8 mouse cellular contexts compared by ENCODE assay signal in the genomic region with DNA sequence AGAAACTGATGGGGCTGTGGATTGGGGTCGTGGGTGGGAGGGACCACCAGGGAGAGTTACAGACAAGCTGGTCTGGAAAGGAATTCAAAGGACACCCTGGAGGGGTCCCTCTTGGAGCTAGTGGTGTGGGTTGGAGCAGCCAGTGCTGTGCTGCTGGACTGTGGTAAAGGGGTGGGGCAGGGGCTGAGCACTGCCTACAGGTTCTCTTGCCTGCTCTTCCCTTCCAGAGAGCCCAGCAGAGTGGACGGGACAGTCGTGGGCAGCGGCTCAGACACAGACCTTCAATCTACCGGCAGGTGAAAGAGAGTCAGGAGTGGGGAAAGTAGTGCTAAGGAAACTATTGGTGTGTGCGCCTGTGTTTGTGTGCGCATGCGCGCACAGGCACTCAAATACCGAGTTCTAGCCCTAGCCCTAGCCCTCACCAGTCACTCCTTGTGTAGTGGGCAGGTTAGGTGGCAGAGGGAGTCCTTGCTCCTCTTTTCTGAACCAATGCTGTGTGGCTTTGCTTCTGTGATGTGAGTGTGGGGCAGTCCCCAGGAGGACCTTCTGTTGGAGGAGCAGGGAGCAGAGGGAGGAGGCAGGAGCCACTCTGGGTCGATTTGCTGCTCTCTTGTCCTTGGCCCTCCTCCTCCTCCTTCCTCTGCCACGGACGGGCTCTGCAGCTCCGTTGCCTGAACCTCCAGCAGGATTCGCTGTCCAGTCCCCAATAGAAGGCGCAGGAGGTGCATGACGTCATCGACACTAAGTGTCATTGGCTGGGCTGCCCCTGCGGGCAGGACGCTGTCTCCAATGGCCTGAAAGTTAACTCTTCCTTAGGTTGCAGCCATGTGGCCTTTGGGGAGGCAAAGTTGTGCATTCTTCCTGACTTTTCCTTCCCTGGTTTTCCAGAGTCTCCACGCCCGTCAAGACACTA. TPM values are rescaled to one million over a fixed set of nuclear protein-coding genes. Genes with fewer than 3 reads are reported as not detected.
DNase-seq lines count a peak whose midpoint lies in the region; ATAC-seq lines count a peak whose summit lies in the region.

No protein-coding gene starts in this region.

- H3K4me1 ChIP-seq in lung, embryonic 16.5 days (replicated peaks; ENCODE audit: control insufficient read depth, insufficient read depth, low read length) = peaks cover 46% of the 10 kb centered on the region

- peak overlapping the region; percentile 41 for H3K4me3 ChIP-seq in lung, embryonic 16.5 days (ENCODE audit: low read length)

- H3K4me2 ChIP-seq in lung, embryonic 16.5 days (ENCODE audit: low read depth, low read length) = peak overlapping the region; percentile 62

- no peaks in the 10 kb centered on the region for H3K9me3 ChIP-seq in lung, embryonic 16.5 days (ENCODE audit: control insufficient read depth, low read length)

- no peaks in the 10 kb centered on the region for H3K36me3 ChIP-seq in lung, embryonic 16.5 days (ENCODE audit: control insufficient read depth, insufficient read depth, low read length)

- 11% methylated on average over 22 of the region's 22 CpGs for WGBS in lung, embryonic 16.5 days

- H3K27me3 ChIP-seq in lung, embryonic 16.5 days (ENCODE audit: control insufficient read depth, insufficient read depth, low read depth, low read length) = peaks cover 22% of the 10 kb centered on the region

- peak; percentile 93 for DNase-seq in MN1 (ENCODE audit: low spot score)
- DNase-seq in cerebellum, adult 8-10 months = peak; percentile 90
- DNase-seq in forelimb bud, embryonic 11.5 days (ENCODE audit: low read depth, low spot score) = peak; percentile 96
- peak; percentile 95 for DNase-seq in layer of hippocampus, adult 9-11 months
- DNase-seq in ovary, postnatal 14 days (ENCODE audit: low spot score) = peak; percentile 80
- peak; percentile 25 to 33 for DNase-seq in thymus, postnatal 10 days (ENCODE audit: low spot score in 2 of 2)

- H3K27ac ChIP-seq in lung, embryonic 16.5 days (ENCODE audit: low read length) = peak overlapping the region; percentile 95

- peak; percentile 79 to 86 for ATAC-seq in hematopoietic stem cell, adult 5-6 weeks (replicated peaks in 1 of 2; ENCODE audit: insufficient read depth in 1 of 2, low FRiP score in 2 of 2, low TSS enrichment in 1 of 2, low read depth in 1 of 2, poor library complexity in 2 of 2, severe bottlenecking in 2 of 2)
- peak; percentile 93 for ATAC-seq in lung, embryonic 16.5 days (ENCODE audit: low read depth)

- peak overlapping the region; percentile 67 for H3K9ac ChIP-seq in lung, embryonic 16.5 days (ENCODE audit: low read length)

RNA-seq across cellular contexts. Expression of a gene that starts 3.5 kb away (rescaled TPM):
- total RNA-seq in hematopoietic stem cell, adult 5-6 weeks (2017) = not detected in 2 replicates
- polyA plus RNA-seq in lung, embryonic 16.5 days (2015; fragmentation: Nextera tagmentation; extraction: Ambion mirVana) = 13.3 TPM in 2 replicates

RNA-seq across cellular contexts. Expression of a gene that starts 4.2 kb away (rescaled TPM):
- 1.6 TPM in 1 of 2 replicates, not detected in the other for total RNA-seq in hematopoietic stem cell, adult 5-6 weeks (2017)
- 5.0 and 11.0 TPM in 2 replicates for polyA plus RNA-seq in lung, embryonic 16.5 days (2015; fragmentation: Nextera tagmentation; extraction: Ambion mirVana)

RNA-seq across cellular contexts. Expression of a gene that starts 30.7 kb away (rescaled TPM):
- 3.5 and 5.6 TPM in 2 replicates for total RNA-seq in hematopoietic stem cell, adult 5-6 weeks (2017)
- 17.9 and 19.6 TPM in 2 replicates for polyA plus RNA-seq in lung, embryonic 16.5 days (2015; fragmentation: Nextera tagmentation; extraction: Ambion mirVana)

Comparison
In these comparisons a context has a peak if more than half of its experiments do, and no peak if none do; other contexts are left out.
1. Peak in every context shown above with its lines: DNase-seq, ATAC-seq, H3K4me3 ChIP-seq and H3K27ac ChIP-seq.
2. DNase-seq: peak in every context shown above with its lines; median percentile 96 in forelimb bud, embryonic 11.5 days; 95 in layer of hippocampus, adult 9-11 months; 93 in MN1; 90 in cerebellum, adult 8-10 months; 80 in ovary, postnatal 14 days; 29 in thymus, postnatal 10 days.